Mouse (Mus musculus) left cerebral cortex, adult 2 months (tissue): Measurements from ENCODE around the gene Rhbdl3. TPM values are rescaled to one million over a fixed set of nuclear protein-coding genes. Genes with fewer than 3 reads are reported as not detected.

ENCODE experiments used
- DNase-seq, 2 experiments: peaks; one replicate each; pipeline ENCODE4 v3.0.0; 2021 to 2022; ENCODE audit warnings: low spot score in 2 of 2, mixed read lengths in 1 of 2; ENCODE audit errors: extremely low spot score in 1 of 2
- H3K27ac ChIP-seq: fragments of 200-600 bp; 2 replicates; pipeline ENCODE4 v1.8.1; 2022
- H3K4me3 ChIP-seq: fragments of 200-600 bp; 2 replicates; pipeline ENCODE4 v1.8.1; 2022
- CTCF ChIP-seq: fragments of 200-600 bp; IDR thresholded peaks from 2 replicates; pipeline ENCODE4 v1.8.1; 2022; ENCODE audit warnings: antibody characterized with exemption, mild to moderate bottlenecking, moderate library complexity
- intact Hi-C: fragments of 180-260 bp; cut with DNase I; formaldehyde crosslinking; loops from one replicate; pipeline ENCODE4 v1.15.1; 2025
- total RNA-seq, 2 experiments: library from RNA; stranded (reverse); gene quantifications; 2 replicates each; pipeline ENCODE4 v1.2.3; 2021

Rhbdl3 gene
- total RNA-seq, 2 experiments from 2014 or later, result 22.9 to 27.7 TPM

GRCm38 (mm10) chr11:80295785-80296184 lies 4.9 kb upstream of the Rhbdl3 start:
- intact Hi-C loops, result no loop called here
- DNase-seq, result no peak

GRCm38 (mm10) chr11:80299513-80300235 lies 1.0 kb upstream of the Rhbdl3 start:
- Histone ChIP-seq H3K4me3 (no peak overlapping the region), H3K27ac (no peak overlapping the region)
- intact Hi-C loops, result loop anchor here (5.0 kb wide), 1 partner anchor 53 kb away; no protein-coding TSS in a partner anchor
- DNase-seq, result no peak
- no peak for TF ChIP-seq CTCF

More at GRCm38 (mm10) chr11:80295785-80296184, 4.9 kb upstream of the Rhbdl3 start:
- Histone ChIP-seq H3K27ac (no peak overlapping the region), H3K4me3 (no peak overlapping the region)
- TF ChIP-seq CTCF, result no peak

DNA sequence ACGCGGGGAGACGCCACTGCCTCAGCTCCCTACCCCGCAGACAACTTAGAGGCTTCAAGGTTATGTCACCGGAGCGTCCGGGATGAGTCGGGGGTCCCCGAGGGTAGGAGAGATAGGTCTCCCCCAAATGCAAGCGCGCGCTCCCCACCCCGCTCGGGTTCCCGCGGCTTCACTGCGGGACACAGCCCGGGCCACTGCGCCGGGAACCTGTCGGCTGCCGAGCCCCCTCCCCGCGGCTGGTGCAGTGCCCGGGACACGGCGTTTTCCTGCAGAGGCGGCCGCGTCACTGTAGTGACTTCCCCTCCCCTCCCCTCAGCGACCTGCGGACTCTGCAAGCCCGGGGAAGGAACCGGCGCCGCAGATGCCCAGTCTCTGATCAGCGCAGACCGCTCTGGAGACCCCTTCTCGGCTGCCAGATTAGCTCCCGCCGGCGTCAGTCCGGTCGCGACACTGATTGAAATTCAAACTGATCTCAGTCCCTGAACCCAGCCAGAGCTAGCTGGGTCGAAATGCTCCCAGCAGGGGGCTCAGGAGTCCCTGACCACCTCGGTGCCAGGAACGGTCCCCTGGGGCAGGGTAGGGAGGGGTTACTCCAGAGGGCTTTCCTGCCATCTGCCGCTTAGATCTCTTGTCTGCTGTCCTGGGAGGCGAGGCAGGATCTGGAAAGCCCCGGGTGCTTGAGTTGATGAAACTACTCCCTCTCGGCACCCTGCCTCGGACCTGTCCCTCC lies 769 bp downstream of the Rhbdl3 start:
- H3K4me3 ChIP-seq, result peak overlapping the region; percentile 78
- peak; percentile 14 for TF ChIP-seq CTCF
- peak overlapping the region; percentile 55 for H3K27ac ChIP-seq
- peak in 1 of 2 experiments; percentile 38 for DNase-seq
- intact Hi-C loops, result loop anchor here (5.0 kb wide), 1 partner anchor 51 kb away; no protein-coding TSS in a partner anchor

GRCm38 (mm10) chr11:80302046-80302390 lies 1.3 kb downstream of the Rhbdl3 start:
- Histone ChIP-seq H3K27ac (peak overlapping the region; percentile 55; the same call in 1 of the 2 replicates), H3K4me3 (peak overlapping the region; percentile 78)
- intact Hi-C loops, result loop anchor here (5.0 kb wide), 1 partner anchor 50 kb away; no protein-coding TSS in a partner anchor
- no peak for TF ChIP-seq CTCF
- DNase-seq, result no peak

- intact Hi-C loops, result loop anchor here (5.0 kb wide), 1 partner anchor 50 kb away; no protein-coding TSS in a partner anchor
- no peak for TF ChIP-seq CTCF
- peak overlapping the region; percentile 78 for H3K4me3 ChIP-seq
- H3K27ac ChIP-seq, result no peak overlapping the region; the same call in 1 of the 2 replicates
- DNase-seq, result peak; percentile 78
Measured at GRCm38 (mm10) chr11:80302536-80302935, 1.8 kb downstream of the Rhbdl3 start.

GRCm38 (mm10) chr11:80303746-80304145 lies 3.0 kb downstream of the Rhbdl3 start:
- intact Hi-C loops, result loop anchor here (2.0 to 5.0 kb wide), 2 partner anchors 15 to 49 kb away; no protein-coding TSS in a partner anchor
- no peak for DNase-seq
- no peak overlapping the region for H3K27ac ChIP-seq
- TF ChIP-seq CTCF, result peak; percentile 28
- H3K4me3 ChIP-seq, result no peak overlapping the region

GRCm38 (mm10) chr11:80304846-80305245 lies 4.1 kb downstream of the Rhbdl3 start:
- H3K27ac ChIP-seq, result no peak overlapping the region
- no peak for TF ChIP-seq CTCF
- no peak overlapping the region for H3K4me3 ChIP-seq
- DNase-seq, result peak; percentile 50 to 74
- intact Hi-C loops, result loop anchor here (2.0 to 5.0 kb wide), 2 partner anchors 16 to 47 kb away; no protein-coding TSS in a partner anchor

DNA sequence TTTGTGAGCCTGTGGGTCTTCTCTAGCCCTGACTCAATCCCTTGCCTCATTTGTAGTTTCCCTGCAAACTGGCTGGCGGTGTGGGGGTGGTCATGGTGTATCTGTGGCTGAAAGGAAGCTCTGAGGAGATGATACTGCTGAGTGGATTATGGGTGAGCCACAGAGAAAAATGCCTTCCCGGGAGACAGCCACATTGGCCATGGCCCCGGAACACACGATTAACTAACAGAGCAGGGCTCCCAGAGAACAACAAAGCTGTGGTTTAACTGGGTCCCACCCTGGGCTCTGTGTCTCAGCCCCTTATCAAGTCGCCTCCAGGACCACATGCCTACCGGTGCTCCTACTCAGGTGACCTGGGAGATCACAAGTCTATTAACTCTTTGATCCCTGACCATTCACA lies 7.8 kb downstream of the Rhbdl3 start:
- TF ChIP-seq CTCF, result no peak
- DNase-seq, result no peak
- intact Hi-C loops, result no loop called here
- H3K27ac ChIP-seq, result no peak overlapping the region
- no peak overlapping the region for H3K4me3 ChIP-seq

GRCm38 (mm10) chr11:80311271-80311670 lies 10.6 kb downstream of the Rhbdl3 start:
- no peak for TF ChIP-seq CTCF
- DNase-seq, result no peak
- H3K4me3 ChIP-seq, result no peak overlapping the region
- intact Hi-C loops, result no loop called here
- no peak overlapping the region for H3K27ac ChIP-seq

- Histone ChIP-seq H3K27ac (no peak overlapping the region), H3K4me3 (no peak overlapping the region)
- no peak for DNase-seq
- intact Hi-C loops, result no loop called here
- no peak for TF ChIP-seq CTCF
Measured at GRCm38 (mm10) chr11:80312049-80312448, 11.3 kb downstream of the Rhbdl3 start.

DNA sequence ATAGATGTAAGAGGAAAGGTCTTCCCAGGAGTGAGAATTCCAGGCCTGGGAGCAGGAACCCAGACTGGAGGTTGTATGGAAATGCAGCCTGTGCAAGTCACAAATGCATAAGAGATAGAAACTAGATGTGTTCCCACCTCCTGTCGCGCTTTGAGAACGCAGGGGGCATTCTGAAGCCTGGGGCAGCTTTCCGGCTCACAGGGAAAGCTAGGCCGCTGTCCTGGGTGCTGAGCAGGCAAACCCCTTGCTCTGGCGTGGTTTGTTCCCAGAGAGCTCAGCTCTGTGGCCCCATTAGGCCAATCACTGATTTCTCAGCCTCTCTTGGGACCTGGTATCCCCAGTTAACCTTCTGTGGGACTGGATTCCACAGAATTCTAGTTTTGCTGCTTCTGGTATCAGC lies 11.9 kb downstream of the Rhbdl3 start:
- no peak for TF ChIP-seq CTCF
- no peak for DNase-seq
- intact Hi-C loops, result no loop called here
- Histone ChIP-seq H3K4me3 (no peak overlapping the region), H3K27ac (no peak overlapping the region)

- Histone ChIP-seq H3K27ac (no peak overlapping the region), H3K4me3 (no peak overlapping the region)
- intact Hi-C loops, result no loop called here
- DNase-seq, result no peak
- TF ChIP-seq CTCF, result no peak
Measured at GRCm38 (mm10) chr11:80313462-80313861, 12.8 kb downstream of the Rhbdl3 start.
